Mouse (Mus musculus) CD4-positive, CD25-positive, alpha-beta regulatory T cell (primary cell): ENCODE data around the gene Pfn3. TPM values are rescaled to one million over a fixed set of nuclear protein-coding genes. Genes with fewer than 3 reads are reported as not detected.

Experiments
- polyA plus RNA-seq: library from polyadenylated mRNA; unstranded; fragments of 100-300 nt; shearing (Covaris generic); gene quantifications from one replicate; pipeline ENCODE4 v1.2.1, GENCODE M21; 2017

Gene Pfn3
- not detected for polyA plus RNA-seq

DNA sequence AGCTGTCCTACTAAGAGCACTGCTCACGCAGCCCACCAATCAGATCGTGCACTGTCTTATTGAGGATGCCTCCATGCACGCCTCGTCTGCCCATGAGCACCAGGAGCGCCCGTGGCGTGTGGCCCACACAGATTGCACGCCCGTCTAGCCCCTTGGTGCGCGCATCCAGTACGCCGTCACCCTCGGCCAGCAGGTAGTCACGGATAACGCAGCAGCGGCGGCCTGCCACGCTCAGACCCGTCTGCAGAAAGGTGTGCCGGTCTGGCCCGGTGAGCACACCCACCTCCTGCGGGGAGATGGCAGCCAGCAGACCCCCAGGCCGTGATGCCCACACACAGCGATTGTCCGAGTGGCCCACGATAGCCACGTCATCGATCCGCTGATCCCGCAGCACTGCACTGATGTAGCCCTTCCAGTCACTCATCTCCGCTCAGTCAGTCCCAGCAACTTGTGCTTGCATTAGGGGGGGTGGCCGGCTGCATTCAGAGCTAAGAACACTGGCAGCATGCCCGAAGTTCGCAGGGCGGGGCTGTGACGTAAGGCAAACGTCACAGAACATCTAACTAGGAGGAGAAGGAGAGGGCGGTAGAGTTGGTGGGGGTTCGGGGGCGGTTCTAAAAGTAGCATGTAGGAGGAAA, at the start of gene Pfn3:
Gene Pfn3 (minus strand): TSS at position 490 of the 638 bp plus-strand sequence.

DNA sequence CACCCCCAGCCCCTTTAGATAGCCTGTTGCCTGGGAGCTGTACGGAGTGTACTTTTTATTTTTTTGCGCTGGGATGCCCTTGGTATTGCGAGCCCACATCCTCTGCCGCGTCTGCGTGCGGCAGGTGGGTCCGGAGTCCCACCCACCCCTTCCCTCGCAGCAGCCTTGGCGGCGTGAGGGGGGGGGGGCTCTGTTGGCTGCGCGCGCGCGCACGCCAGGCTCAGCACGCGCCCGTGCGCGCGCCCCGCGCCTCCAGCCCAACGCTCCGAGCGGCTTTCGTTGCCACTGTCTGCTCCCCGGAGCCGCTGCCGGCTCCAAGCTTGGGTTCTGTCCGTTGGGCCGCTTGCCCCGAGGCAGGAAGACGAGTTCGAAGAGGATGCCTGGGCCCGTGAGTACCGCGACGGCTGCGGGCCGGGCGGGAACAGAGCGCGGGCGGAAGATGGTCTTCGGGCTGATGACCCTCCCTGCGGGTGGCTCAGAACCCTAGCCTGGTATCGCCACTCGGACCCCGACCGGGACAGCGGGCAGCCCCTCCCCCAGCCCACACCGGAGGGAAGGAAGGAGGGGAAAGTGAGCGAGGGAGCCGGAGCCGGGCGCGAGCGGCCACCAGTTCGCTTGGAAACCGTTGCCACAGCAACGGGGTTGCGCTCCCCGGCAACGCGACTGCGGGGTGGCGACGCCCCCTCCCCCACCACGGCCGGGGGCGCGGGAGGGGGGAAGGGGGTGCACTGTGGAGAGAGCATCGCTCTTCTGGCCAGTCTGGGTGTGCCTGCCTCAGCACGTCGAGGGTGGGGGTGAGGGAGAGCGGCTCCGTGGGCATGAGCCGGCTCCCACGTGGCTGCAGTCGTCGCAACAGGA, 49.2 kb upstream of the Pfn3 start, which contains the start of gene Prr7:
Gene Prr7 (plus strand): TSS at position 241 of the 858 bp plus-strand sequence.

GRCm38 (mm10) chr13:55444937-55445315, 29.9 kb upstream of the Pfn3 start, which contains the start of gene Grk6:
Grk6 (plus strand) TSS chr13:55445072.

GRCm38 (mm10) chr13:55426613-55427012, 11.6 kb upstream of the Pfn3 start, which contains the start of gene F12:
F12 (minus strand) TSS chr13:55426793.

DNA sequence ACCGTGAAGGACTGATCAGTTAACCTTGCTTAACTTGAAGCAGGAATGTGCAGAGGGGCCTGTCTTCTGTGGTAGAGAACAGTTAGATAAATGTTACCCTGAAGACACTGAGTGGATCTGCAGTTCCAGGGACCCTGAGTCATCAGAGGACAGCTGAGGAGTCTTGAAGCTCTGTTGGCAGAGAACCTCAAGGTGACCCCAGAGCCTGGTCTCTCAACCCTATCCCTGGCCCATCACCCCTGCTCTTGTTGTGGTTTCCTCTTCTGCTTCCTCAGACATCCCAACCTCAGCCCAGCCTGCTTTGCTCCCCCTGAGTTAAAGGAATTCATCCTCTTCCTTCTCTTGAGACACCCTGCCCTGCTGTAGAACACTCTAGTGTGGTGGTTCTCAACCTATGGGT, 16.9 kb downstream of the Pfn3 start, which contains the start of gene Slc34a1:
Gene Slc34a1 (plus strand): TSS at position 100 of the 400 bp plus-strand sequence.

GRCm38 (mm10) chr13:55369531-55370114, 45.4 kb downstream of the Pfn3 start, which contains the start of gene Rgs14:
Rgs14 (plus strand) TSS chr13:55369732.

Other genes with a start within 250 kb of the Pfn3 start
- 79.4 TPM for gene Nsd1, start 205.4 kb downstream of the Pfn3 start, polyA plus RNA-seq
- 335 TPM for gene Prelid1, start 94.7 kb downstream of the Pfn3 start, polyA plus RNA-seq
- 142 TPM for gene Rab24, start 93.3 kb downstream of the Pfn3 start, polyA plus RNA-seq
- 2.3 TPM for gene Mxd3, start 85.4 kb downstream of the Pfn3 start, polyA plus RNA-seq
- 143 TPM for gene Lman2, start 52.4 kb downstream of the Pfn3 start, polyA plus RNA-seq
- gene Rgs14, start 45.5 kb downstream of the Pfn3 start, polyA plus RNA-seq, result 153 TPM
- not detected for gene Slc34a1, start 17.0 kb downstream of the Pfn3 start, polyA plus RNA-seq
- gene F12, start 11.6 kb upstream of the Pfn3 start, polyA plus RNA-seq, result 0.26 TPM
- 367 TPM for gene Grk6, start 29.8 kb upstream of the Pfn3 start, polyA plus RNA-seq
- gene Prr7, start 49.0 kb upstream of the Pfn3 start, polyA plus RNA-seq, result 3.3 TPM
- not detected for gene Dbn1, start 72.9 kb upstream of the Pfn3 start, polyA plus RNA-seq
- 8.8 TPM for gene Pdlim7, start 98.4 kb upstream of the Pfn3 start, polyA plus RNA-seq
- gene Dok3, start 114.1 kb upstream of the Pfn3 start, polyA plus RNA-seq, result 1.6 TPM
- 85.3 TPM for gene Ddx41, start 121.4 kb upstream of the Pfn3 start, polyA plus RNA-seq
- gene Fam193b, start 155.9 kb upstream of the Pfn3 start, polyA plus RNA-seq, result 69.3 TPM
- 293 TPM for gene Tmed9, start 158.5 kb upstream of the Pfn3 start, polyA plus RNA-seq
- 54.6 TPM for gene B4galt7, start 184.7 kb upstream of the Pfn3 start, polyA plus RNA-seq
- gene Caml, start 207.8 kb upstream of the Pfn3 start, polyA plus RNA-seq, result 37.0 TPM
- gene Ddx46, start 219.8 kb upstream of the Pfn3 start, polyA plus RNA-seq, result 68.7 TPM